Mouse (Mus musculus): Measurements from ENCODE around the gene Rps6ka2. TPM values are rescaled to one million over a fixed set of nuclear protein-coding genes. Genes with fewer than 3 reads are reported as not detected.
"Not testable (repeated sequence)": the region's sequence is repeated elsewhere in the genome, so short reads cannot be mapped to it uniquely, and the experiment has no call there.

The Rps6ka2 gene
- total RNA-seq, 2 experiments from 2014 or later: 59.6 to 60.0 TPM

DNA sequence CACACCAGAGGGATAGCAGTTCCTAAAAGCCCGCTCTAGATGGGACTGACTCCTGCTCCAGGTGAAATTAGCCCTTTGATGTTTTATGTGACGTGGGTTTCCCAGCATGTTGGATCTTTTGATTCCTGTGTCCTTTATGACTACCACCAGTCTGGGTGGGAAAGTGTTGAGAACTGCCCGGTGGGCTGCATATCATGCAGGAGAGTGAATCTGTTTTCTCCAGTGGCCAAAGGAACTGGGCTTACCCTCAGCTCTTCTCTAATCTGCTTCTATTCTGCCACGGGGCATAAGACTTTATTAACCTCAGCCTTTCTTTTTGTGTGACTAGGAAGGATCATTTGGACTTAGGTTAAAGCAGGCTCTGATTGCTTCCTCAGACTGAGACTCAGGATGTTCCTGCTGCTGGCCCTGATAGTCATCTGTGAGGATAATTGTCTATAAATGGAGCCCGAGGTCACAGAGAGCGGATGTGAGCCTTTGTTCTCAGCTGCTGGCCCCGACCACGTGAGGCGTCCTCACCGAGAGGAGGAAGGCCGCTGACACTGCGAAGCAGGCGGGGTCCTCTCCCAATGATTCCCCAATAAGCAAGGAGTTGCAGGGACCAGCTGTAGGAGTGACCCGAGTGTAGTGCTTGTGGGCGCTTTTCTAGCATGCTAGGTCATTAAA lies 821 bp upstream of the Rps6ka2 start:
- DNase-seq (ENCODE audit: low spot score in 2 of 2): no peak

DNA sequence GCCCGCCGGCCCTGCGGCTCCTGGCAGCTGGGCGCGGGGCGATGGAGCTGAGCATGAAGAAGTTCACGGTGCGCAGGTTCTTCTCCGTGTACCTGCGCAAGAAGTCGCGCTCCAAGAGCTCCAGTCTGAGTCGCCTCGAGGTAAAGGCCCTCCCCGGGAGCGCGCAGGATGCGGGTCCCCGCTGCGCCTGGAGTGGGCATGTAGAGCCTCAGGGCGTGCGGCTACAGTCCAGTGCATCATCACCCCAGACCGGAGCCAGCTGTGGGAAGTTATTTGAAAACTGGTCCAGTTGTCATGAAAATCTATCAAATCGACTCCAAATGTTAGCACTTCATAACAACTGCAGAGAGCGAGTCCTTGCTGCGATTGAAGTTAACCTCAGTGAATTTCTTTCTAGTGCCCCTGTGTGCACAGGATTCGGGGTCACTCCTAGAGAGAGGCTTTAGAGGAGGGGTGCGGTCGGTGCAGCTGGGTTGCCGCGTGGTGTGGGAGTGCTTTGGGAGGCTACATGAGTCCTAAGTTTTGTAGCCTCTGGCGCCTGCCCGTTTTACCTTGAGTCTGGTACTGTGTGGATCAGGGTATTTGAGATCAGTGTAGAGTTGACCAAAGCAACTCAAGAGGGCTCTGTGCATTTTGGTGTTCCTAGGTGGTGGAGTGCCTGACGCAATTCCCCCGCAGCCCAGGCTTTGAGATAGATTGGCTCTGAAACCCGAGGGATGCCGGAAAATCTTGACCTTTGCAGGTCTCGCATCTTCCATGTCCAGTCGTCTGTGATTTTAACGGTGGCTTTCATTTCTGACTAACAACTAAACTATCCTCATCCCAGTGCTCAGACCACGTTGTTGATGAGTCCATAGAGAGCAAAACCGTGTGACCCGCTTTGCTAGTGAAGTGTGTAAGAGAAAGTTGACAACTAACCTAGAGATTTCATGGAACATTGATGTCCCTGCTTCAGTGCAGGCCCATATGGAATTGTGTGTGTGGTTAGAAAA lies 685 bp downstream of the Rps6ka2 start:
- no peak for DNase-seq (ENCODE audit: low spot score in 2 of 2)

DNA sequence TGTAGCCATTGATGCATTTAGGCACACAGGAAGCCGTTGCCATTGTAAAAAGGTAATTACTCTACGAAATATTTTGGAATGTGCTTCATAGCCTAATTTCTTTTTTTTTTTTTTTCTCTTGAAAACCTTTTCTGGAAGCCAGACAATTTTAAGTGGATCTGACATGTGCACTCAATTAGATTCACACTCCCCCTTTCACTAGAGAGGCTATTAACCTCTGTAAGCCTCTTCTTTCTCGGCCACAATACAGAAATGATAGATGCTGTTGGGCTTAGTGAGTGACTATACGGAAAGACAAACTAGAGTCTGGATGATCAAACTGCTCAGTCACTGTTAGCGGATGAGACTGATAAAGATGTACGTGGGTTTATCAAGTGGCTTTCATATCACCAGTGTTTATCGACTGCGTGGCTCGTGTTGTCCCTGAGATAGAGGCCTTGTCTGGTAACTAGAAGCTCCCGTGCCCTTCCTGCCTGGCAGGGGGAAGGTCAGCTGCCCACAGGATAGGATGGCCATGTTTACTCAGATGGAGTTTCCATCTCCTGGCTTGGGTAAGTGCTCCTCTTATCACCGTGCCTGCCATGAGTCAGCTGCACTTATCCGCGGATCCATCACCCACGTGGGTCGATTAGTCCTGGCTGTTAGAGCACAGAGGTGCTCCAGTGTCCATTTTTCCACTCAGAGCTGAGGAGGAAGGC lies 3.6 kb downstream of the Rps6ka2 start:
- DNase-seq (ENCODE audit: low spot score in 2 of 2): no peak

DNA sequence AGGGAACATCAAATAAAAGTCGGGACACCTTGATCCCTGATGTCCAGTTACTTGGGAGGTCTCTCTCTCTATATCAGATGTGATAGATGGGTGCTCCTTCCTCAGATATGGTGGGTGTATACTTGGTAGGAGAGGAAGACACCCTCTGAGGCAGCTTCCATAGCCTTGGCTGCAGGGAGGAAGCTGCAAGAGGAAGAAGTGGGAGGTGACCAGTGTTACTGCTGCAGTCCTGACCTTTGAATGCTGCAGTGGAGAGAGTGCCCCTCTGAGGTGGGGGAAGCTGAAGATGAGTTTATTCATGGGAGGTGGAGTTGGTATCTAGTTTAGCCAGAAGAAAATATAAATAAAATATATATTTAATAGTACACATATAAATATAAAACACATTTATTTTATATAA lies 5.4 kb downstream of the Rps6ka2 start:
- no peak for DNase-seq (ENCODE audit: low spot score in 2 of 2)

DNA sequence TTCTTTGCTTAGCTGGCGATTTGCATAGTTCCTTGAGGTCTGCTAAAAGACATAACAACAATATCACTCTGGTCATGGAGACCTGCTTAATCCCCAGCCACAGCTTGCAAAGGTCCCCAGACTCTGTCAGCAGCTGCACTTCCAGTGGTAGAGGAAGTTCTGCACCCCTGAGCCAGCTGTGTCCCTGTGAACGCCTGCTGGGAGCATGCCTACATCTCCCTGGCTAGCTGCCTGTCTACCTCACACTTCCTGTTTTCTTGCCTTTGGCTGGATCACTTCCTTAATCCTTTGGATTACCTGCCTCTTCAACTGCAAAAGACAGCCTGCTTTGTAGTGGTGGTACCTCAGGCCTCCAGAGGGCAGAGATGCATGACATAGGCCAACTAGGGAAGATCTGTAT lies 6.5 kb downstream of the Rps6ka2 start:
- DNase-seq (ENCODE audit: low spot score in 2 of 2): no peak

DNA sequence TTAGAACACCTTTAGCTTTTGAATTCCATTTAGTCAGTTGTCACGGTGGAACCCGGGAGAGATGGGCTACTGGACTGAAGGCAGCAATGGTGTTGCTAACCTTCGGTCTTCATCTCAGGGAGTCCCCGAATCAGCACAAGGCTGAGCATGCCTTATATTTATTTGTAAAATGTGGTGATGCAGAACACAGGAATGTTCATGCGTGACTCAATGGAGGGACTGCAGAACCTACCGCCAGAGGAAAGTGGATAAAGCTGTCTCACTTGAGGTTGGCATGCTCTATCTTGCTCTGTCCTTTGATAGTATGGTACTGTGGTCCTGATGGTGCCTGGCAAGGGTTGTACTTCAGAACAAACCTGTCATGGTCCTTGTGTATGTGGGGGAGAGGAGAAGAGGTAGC lies 8.3 kb downstream of the Rps6ka2 start:
- no peak for DNase-seq (ENCODE audit: low spot score in 2 of 2)

DNA sequence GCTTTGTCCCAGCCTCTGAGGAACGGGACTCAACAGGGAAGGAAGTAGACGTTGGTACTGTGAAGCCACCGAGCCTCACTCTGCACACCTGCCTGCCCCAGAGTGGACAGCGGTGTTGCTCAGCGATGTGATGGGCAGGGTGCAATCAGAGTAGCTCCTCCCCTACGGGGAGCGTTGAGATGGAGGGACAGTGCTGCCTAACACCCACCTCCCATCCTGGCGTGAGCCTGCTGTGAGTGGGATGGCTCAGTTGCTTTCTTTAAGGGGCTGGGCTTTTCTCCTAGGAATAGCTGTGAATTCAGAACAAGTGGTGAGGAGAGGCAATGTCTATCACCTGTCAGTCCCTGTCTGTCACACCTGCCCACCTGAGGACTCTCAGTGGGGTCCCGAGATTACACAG lies 12.3 kb downstream of the Rps6ka2 start:
- peak in 1 of 2 experiments; percentile 33 for DNase-seq (ENCODE audit: low spot score in 2 of 2)

DNA sequence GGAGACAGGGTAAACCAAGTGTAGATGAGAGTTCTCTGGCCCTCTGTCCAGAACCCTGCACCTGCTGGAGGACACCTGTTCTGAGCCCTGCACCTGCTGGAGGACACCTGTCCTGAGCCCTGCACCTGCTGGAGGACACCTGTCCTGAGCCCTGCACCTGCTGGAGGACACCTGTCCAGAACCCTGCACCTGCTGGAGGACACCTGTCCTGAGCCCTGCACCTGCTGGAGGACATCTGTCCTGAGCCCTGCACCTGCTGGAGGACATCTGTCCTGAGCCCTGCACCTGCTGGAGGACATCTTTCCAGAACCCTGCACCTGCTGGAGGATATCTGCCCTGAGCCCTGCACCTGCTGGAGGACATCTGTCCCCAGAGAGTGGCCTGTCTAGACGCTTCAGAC lies 17.1 kb downstream of the Rps6ka2 start:
- not testable (repeated sequence) for DNase-seq (ENCODE audit: low spot score in 2 of 2)

DNA sequence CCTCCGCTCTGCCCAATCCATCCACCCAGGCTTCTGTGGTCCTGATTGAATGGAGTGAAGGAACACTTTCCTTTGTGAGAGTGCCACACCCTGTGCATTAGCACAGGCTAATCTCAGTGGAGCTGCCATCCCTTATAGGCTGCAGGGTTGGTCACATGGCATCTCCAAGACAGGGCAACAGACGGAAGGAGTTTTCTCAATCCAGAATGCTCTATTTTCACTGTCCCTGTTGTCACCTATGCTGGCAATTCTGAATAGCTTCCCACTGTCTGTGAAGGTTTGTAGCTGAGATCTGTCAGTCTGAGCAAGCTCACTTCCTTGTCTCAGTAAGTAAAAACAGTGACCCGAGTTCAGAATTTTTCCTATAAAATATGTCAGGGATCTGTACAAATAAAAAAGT lies 19.5 kb downstream of the Rps6ka2 start:
- no peak for DNase-seq (ENCODE audit: low spot score in 2 of 2)

DNA sequence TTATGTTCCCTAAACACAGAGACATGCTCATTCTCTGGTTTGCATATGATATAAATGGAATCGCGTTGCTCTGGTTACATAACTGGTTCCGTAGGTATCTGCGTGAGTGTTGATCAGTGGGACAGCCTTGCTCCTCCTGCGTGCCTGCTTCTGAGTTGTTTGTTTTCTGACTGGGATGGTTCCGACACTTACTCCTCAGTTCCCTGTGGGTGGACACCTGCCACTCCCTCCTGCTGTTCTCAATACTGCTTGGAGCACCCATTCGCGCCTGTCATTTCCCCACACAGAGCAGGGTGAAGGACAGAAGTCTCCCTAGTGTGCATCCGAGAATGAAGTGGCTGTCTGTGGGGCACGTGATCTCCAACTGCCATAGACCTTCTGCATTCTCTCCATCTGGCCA lies 20.1 kb downstream of the Rps6ka2 start:
- DNase-seq (ENCODE audit: low spot score in 2 of 2): peak in 1 of 2 experiments; percentile 50

DNA sequence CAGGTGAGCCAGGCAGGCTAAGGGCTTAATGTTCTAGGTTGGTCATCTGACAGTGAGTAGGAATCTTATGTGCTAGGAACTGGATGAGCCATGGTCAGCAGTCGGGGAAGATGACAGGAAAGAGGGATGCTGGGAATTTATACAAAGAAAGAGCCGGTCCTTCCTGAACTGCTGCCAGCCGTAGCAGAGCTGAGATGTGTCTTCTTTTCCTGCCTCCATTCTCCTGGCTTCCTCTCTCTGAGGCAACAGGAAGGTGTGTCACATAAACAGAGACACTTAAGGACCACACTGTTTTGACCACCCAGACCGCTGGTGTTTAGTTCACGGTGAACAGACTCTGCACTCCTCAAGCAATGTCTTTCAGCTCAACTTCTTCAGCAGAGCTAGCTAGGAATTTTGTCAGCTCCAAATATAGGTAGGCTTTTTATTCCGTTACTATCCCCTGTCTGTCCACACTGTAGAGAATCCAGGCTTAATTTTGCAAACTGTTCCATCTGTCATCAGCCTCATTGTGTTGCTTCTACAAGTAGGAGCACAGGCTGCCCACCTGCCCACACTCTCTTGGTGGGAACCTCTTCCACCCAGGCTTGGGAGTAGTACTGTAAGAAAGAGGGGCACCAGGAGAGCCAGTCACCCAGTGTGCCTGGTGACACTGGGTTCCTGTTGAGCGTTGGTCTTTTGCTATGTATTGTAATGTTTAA lies 24.4 kb downstream of the Rps6ka2 start:
- DNase-seq (ENCODE audit: low spot score in 2 of 2): no peak

DNA sequence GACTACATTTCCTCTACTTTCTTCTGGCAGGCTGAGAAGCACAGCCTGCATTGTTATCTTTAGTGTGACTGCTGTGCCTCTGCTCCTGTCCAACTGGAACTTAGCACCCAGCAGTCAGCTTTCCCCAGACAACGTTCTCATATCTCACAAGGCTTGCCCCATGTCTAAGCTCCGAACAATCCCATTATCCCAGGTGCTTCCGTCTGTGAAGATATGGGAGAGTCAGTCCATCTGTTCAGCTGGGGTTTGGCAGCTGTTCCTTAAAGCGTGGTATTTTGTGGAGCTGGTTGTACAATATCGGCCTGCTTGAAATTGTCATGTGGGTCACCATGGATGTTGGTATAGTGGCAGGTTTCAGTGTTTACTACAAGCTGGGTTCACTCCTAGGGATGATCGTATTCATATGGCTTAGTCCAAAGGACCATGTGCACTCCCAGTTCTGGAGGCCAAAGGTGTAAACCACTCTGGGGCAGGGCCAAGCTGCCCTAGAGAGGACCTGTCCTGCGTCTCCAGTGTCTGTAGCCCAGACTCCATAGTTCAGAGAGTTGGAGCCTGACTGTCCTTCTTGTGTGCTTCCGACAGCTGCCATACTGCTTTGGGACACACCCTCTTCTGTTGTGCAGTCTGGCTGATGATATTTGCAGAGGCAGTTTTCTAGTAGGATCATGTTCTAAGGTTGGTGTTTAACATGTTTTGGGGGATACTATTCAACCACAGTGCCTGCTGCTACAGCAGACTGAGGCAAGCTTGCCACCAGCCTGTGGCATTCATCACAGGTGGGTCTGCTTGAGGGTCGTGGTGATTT lies 27.4 kb downstream of the Rps6ka2 start:
- no peak for DNase-seq (ENCODE audit: low spot score in 2 of 2)

DNA sequence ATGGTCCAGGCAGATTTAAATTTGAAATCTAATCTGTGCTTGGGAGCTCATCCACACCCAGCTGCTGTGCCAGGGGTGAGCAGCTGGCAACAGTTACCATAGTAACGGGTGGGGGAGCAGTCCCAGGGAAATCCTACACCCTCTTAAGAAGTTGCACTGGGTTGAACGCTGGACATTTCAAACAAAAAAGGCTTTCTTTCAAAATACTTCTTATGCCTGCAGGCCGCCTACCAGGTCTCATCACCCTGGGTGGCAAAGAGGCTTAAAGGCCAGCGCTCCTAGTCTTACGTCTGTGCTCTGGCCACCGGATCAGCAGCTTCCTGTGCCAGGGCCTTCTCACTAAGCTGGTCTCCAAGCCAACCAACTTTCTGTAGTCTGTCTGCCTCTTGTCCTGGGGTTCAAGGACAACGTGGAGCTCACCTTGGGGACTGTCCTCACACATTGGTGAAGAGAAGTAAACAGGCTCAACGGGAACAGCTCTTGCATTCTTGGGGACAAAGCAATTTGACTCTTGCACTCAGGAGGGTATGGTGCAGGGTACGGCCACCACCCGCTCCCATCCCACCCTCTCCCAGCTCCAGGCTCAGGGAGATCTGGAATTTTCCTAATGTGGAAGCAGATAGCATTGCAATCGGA lies 35.0 kb downstream of the Rps6ka2 start:
- DNase-seq (ENCODE audit: low spot score in 2 of 2): no peak

DNA sequence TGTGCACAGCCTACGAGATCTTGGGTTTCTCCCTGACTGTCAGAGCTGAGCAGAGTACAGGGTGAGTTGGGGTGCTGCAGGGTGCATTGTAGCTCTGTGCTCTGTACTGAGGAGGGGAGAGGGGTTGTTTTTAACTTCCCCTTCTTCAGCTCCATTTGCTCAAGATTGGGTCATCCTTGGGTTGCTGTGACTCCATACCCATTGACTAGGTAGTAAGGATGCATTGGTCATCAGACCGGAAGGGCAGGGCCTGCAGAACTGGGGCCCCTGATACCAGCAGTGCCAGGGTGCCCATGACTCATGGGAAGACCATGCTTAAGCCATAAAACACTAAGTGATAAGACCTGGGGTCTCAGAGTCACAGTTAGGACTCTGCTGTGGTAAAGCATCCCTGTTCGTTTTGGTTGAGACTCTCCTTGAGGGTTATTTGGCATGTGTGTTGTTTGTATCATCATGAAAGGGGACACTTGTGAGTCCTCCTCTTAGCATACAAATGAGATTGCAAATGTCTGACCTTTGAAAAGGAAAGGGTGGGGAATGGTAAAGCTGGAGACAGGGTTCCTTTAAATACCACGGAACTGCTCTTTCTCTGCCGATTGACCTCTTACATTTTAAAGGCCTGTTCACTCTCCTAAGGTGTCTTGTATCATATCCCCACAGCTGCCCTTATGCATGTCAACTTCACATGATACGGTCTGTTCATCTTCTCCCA lies 36.7 kb downstream of the Rps6ka2 start:
- DNase-seq (ENCODE audit: low spot score in 2 of 2): no peak

DNA sequence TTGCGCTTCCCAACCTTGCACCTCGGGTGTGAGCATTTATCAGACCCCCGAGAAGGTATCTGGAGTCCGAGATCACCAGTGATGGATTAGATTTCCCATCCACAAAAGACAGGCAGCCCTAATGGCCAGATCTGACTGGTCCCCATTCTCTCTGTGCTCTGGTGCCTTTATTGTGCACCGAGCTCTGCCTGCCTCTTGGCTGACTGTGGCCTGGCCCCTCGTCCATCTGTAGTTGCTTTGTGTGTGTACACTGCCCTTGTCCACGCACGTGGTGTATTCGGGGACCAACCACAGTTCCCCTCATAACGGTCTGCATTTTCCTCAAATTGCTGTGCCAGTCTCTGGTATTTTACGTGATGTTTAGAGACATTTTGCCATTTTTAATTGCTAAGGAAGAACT lies 40.7 kb downstream of the Rps6ka2 start:
- DNase-seq (ENCODE audit: low spot score in 2 of 2): no peak

DNA sequence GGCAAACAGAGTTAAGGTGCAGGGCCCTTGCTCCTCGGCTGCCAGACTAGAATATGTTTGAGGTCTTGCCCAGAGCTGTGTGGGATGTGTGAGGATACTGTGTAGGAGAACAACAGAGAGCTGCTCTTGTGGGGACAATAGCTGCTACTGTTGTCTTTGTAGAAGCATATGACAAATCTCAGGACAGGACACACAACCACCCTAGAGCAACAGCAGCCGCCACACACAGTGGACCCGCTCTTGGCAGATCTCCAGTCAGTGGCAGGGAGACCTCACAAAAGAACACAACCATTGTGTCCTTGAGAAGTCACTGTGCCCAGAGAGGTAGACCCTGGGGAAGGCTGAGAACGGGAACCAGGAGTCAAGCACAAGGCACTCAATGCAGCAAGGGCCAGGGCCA lies 42.0 kb downstream of the Rps6ka2 start:
- DNase-seq (ENCODE audit: low spot score in 2 of 2): no peak

DNA sequence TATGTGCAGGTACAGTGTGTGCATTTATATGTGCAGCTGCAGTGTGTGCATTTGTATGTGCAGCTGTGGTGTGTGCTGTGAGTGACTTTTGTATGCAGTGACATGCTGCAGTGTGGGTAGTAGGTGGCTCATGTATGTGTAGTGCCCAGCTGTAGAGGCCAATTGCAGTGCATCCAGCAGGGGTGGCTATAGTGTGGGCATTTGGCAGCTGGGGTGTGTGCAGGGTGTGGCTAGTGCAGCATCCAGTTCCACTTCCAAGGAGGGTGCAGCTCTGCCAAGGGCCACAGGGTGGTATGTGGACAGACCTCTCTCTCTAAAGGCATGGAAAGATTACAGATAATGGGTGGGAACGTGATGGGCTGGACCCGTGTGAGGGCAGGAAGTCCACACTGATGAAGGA lies 43.3 kb downstream of the Rps6ka2 start:
- DNase-seq (ENCODE audit: low spot score in 2 of 2): no peak

DNA sequence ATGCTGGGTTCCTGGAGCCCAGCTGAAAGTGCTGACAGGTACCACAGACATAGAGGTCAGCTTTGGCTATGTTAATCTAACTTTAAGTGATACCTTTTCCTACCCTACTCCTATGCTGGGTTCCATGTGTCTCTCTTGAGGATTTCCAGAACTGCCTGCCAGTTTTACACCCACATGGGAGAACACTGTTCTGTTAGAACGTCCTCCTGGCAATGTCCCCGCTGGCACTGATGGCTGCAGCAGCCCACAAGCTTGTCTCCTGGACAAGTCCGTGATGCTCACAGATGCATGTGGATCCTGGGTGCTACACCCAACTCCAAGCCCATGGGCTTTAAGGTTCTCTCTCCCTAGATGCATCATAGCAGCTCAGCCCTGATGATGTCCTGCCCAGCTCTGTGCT lies 44.1 kb downstream of the Rps6ka2 start:
- DNase-seq (ENCODE audit: low spot score in 2 of 2): peak; percentile 90 to 91

DNA sequence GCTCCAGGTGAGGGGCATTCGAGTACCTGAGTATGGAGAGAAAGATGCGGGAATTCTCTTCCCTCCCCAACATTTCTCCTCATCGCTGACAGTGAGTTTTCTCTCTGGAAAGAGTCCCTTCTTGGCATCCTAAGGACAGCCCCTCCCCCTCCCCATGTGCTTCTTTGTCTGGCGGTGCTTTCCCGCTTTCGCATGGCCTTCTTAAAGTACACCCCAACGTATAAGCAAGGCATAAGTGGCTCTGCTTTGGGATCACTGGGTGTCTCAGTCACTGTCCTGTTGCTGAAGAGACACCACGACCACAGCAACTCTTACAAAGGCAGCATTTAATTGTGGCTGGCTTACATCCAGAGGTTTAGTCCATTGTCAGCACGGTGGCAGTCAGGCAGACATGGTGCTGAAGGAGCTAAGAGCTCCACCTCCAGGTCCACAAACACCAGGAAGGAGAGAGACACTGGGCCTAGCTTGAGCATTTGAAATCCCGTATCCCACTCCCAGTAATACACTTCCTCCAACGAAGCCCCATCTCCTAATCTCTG lies 47.9 kb downstream of the Rps6ka2 start:
- DNase-seq (ENCODE audit: low spot score in 2 of 2): no peak

All from left cerebral cortex, adult 18-20 months (tissue).